Mouse (Mus musculus): ENCODE measurements around the gene Tec.
"Not testable (repeated sequence)": the region's sequence is repeated elsewhere in the genome, so short reads cannot be mapped to it uniquely, and the experiment has no call there.

Tec gene

DNA sequence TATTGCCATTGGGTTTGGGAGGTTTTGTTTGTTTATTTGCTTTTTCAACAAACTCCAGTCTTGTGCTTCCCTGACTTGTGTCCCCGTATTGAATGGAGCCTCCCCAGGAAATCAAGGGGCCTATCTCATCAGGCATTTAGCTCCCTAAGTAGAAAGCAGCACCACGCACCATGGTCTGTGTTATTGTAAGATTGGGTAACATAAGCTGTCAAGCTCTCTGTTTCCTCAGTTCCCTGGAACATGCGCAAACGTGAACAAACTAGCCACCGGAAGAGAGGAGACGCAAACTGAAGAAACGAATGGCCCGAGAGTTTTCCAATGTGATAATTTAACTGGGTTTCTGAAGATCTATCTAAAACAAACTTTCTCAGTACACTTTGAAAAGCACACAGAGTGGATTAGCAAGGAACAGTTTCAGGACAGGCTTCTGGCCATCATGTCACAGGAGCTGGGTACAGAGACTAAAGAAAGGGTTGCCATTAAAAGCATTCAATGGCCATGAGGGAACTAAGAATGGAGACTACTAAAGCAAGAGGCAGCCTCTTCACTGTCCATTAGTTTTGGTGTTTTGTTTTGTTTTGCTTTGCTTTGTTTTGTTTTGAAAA is 48.1 kb downstream of the Tec start:
- DNase-seq (ENCODE audit: low spot score in 2 of 2), result no peak

DNA sequence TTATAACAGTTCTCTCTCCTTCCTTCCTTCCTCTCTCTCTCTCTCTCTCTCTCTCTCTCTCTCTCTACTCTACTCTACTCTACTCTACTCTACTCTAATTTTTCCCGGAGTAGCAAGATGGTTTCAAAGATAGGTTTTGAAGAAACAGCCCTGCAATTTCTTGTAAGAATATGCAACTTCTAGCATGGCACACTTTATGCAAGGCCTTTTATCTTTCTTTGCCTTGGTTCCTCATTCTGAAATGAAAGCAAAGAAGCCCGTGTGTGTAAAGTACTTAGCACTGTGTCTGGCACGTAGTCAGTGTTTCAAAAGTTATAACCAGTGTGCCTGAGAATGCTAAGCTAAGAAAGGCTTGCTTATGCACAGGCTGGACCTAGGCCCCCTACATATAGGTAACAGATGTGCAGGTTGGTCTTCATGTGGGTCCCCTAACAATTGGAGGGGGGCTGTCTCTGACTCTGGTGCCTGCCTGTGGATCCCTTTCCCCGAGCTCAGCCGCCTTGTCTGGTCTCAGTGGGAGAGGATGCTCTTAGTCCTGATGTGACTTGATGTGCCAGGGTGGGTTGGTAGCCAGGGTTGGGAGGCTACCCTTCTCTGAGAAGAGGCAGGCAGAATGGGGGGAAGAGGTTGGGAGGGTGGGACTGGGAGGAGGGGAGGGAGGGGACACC is 49.6 kb downstream of the Tec start:
- no peak for DNase-seq (ENCODE audit: low spot score in 2 of 2)

DNA sequence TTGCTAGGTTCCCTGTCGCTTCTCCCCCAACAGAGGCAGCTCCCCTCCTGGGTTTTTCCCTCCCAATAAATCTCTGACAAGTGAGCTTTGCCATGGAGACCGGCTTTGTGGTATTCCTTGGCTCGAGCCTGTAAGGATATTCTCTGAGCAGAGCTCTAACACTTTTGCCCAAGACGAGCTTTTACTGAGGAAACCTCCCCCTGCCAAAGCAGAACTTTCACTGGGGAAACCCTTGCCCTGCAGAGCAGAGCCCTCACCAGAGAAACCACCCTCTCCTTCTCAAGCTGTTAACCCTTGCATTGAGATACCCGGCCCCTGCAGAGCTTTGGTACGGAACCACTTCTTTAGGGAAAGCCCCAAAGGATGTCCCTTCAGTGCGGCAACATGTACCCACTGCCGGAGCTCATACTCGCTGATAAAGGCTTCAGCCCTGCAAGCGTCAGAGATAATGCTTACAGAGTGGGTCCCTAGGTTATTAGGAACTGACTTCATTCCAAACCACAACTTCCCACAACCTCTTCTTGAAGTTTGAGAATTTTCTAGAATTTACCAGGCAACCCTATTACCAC is 50.7 kb downstream of the Tec start:
- DNase-seq (ENCODE audit: low spot score in 2 of 2), result no peak

DNA sequence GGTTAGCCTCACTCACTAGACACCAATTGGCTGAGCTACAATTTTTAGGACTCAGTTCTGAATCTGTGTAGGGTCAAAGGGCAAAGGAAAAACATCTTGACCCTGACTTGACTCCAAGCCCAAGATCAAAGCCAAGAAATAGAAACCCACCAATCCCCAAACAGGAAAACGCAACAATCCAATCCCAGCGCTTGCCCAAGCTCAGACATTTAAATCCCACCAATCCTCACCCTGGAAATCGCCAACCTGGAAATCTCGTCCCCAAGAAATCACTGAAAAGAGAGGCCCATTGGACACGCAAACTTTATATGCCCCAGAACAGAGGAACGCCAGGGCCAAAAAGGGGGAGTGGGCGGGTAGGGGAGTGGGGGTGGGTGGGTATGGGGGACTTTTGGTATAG is 51.3 kb downstream of the Tec start:
- not testable (repeated sequence) for DNase-seq (ENCODE audit: low spot score in 2 of 2)

DNA sequence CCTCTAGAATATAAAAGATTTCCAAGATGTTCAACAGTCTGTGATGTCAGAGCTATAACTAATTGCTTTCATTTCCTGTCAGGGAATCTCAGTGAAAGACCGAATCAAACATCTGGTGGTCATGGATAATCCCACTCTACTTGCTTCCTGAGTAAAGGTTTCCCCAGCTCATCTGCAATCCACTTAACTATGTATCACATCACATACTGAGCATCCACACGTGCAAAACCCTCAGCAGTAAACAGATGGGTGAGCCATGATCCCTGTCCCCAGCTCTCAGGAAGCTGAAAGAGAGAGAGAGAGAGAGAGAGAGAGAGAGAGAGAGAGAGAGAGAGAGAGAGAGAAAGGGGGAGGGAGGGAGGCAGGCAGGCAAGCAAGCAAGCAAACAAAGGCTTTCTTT is 51.8 kb downstream of the Tec start:
- no peak for DNase-seq (ENCODE audit: low spot score in 2 of 2)

DNA sequence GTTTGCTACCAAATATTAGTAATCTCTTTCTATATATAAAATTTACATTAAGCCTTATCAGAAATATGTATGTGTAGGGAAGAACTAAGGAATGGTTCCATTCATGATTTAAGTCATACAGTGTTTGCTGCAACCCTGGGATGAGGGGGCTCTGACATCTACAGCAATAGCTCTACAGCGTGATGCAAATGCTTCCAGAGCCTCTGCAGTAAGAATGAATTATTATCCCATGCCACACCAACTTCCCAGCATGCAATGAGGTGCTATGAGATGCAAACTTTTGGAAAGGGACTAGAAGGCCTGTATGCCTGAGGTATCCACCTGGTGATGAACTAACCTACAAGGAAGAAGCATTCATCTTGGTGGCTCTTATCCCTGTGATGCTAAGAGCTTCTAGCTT is 52.2 kb downstream of the Tec start:
- no peak for DNase-seq (ENCODE audit: low spot score in 2 of 2)

DNA sequence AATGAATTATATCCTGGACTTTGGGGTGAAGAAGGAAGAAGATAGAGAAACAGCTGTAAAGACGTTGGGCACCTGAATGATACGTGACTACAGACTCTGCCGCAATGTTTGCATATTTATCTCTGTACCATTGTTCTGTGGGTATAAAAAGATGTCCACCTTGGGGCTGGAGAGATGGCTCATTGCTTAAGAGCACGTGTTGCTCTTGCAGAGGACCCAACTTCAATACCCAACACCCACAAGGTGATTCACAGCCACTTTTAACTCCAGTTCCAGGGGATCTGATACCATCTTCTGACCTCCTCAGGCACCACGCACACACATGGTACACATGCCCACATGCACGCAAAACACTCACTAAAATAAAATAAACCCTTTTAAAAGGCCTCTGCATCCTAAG is 52.9 kb downstream of the Tec start:
- DNase-seq (ENCODE audit: low spot score in 2 of 2), result no peak

DNA sequence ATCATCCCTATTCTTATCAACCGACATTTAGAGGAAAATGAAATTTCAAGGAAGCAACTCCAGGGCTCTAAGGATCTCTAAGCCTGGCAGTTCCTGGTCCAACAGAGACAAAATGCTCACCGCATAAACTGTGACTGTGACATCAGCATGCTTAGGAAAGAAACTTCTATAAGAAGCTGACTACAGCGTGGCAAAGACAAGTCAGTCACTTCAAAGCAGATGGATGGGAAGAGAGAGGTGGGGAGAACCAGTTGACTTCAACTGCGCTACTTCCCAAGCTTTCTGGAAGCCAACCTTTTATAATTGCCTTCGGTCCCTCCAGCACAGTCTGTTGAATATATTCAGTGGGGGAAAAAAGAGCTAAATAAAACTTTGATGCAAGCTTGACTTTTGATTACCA is 54.2 kb downstream of the Tec start:
- DNase-seq (ENCODE audit: low spot score in 2 of 2), result peak in 1 of 2 experiments; percentile 34

DNA sequence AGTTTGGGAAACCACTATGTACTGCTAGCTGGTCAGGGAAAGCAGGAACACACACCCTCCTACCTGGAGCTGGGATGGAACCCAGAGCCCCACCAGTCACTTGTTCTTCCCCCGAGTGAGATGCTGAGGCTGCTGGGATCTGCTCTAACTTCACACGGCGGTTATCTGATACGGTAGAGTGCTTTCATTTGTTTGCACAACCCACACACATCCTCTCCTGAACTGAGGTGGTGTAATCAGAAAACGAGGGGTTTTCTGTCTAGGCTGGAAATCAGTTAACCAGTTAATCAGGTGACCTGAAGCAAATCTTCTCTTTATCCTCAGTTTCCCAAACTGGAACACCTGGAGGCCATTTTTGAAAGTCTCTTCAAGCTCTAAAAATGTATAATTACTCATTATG is 55.4 kb downstream of the Tec start:
- no peak for DNase-seq (ENCODE audit: low spot score in 2 of 2)

DNA sequence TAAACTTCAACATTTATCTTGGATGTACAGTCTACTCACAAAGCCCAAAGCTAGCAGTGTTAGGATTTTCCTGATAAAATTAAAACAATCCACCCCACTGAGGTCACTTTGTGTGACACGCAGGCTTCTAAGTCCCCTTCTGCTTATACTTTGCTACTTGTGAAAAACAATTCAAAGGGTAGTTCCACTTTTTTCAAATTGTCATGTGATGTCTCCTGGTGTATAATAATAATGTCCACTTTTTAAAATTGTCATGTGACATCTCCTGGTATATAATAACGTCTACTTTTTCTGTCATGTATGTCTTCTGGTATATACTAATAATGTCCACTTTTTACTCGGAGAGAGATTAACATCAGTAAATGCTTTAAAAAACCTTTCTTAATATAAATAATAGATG is 56.0 kb downstream of the Tec start:
- no peak for DNase-seq (ENCODE audit: low spot score in 2 of 2)

DNA sequence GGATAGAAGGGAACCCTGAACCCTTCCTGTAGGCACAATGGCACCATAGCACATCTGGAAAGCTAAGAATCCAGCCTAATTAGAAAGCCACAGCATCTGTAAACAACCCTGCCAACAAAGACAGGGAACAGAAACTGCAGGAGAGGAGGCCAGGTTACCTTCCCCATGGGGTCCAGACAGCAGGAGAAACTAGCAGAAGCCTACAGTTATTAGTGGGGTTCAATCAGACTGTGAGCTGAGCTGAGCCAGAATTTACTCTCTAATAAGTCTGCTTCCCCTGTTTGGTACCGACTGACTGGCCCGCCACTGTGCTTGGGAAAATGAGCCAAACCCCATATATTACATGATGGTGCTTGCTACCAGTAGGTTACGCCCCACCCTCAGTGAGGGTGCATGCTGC is 56.9 kb downstream of the Tec start:
- no peak for DNase-seq (ENCODE audit: low spot score in 2 of 2)

DNA sequence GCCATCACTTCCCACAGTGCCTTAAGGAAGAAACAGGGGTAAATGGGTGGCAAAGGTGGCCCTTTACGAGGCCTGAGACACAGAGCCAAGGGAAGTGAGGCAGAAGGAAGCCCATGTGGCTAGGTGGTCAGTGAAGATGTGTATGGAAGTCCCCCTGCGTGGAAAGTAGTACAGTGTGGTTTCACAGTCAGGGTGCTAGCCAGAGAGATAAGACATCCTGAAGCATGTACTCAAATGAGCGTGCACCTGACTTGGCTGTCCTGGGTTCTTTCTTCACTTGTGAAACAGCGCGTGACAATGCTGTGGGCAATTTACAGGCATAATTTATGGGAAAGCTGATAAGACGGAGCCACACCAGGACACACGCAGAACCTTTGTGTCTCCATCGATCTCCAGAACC is 57.3 kb downstream of the Tec start:
- no peak for DNase-seq (ENCODE audit: low spot score in 2 of 2)

DNA sequence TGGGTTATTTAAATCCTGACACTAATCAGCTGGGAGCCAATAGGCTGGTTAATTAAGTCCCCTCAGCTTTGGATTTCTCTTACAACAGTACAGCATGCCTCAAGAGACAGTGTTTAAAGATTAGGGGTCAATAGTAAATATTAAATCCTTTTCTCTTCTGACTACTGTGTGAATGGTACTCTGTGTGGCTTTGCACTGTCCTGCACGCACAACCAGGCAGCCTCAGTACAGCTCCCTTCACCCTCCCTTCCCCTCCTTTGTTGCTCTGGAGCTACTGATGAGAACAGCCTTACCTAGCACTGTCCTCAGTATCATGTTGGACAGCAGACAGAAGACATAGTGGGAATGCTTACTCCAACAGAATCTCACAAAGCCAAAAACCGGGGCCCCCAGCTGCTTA is 58.8 kb downstream of the Tec start:
- no peak for DNase-seq (ENCODE audit: low spot score in 2 of 2)

DNA sequence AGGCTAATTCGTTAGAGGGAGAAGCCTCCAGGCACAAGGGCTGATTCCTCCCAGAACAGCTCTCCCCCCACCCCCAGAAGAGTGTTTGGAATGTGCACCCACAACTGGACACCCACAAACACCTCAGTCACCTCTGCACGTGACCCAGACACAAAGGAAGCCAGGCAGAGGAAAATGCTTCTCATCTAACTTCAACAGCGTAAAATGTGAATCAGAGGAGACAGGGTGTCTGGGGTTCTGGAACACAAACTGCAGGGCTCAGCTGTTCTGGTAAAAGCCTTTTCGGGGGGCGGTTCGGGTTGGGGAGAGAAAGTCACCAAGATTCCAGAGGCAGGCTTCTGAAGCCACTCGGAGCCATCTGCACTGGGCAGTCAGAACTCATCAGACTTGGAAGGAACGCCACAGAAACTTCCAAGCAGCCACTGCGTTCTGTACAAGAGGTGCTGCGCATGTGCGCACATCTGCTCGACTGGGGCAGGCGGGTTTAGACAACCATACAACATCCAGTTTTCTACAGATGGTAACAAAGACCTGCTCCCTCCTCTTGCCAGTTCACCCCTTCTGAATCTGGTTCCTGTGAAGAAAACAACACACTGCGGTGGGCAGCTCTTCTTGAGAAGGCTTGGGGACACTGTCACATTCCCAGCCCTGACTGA is 59.7 kb downstream of the Tec start:
- peak in 1 of 2 experiments; percentile 48 for DNase-seq (ENCODE audit: low spot score in 2 of 2)

DNA sequence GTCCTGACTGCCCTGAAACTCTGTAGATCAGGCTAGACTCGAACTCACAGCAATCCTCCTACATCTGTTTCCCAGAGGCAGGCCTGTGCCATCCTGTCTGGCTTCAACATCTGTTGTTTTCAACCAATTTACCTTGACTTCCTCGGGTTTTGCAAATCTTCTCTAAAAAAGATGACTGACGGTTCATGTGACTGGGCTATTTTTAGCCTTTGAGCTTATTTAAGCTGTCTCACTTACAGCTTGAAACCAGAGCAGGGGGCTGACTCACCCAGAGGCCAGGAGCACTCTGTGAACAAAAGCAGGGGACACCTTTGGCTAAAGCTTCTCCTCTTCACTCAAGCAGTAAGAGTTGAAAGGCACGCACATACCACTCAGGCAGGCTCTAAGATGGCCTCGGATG is 65.4 kb downstream of the Tec start:
- DNase-seq (ENCODE audit: low spot score in 2 of 2), result no peak

DNA sequence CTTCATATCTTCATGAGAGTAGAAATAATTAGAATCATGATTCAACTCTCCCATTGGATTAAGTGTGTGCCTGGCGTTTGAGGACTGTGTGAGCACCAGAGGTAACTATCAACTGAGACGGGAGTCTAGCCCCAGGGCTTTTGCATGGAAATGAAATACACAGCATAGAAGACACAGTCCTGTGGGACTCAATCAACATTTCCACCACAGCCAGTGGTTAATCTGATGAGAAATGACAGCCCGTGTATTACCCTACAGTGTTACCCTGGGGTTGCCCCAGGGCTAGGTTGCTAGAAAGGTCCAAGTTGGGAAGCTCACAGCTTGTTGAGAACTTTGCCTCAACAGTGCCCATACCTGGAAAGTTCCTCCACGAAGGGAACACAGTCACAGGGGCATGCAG is 69.7 kb downstream of the Tec start:
- DNase-seq (ENCODE audit: low spot score in 2 of 2), result no peak

DNA sequence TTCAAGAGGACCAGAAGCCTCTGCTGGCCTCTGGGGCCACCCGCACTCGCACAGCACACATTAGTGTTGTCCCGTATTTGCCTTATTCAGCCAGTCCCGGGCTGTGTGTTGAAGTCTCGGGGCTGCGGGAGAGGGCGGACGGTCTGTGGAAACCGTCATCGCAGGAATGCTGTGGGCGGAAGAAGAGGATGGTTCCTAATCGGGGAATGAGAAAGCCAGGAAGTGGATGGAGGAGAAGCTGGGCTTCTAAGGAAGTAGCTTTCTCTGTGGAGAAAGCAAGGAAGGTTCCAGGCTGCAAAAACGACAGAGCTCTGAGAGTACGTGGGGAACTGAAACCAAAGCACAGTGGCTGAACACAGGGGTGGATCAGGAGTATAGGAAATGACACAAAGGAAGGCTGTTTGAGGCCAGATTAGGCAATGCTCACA is 72.1 kb downstream of the Tec start:
- no peak for DNase-seq (ENCODE audit: low spot score in 2 of 2)

DNA sequence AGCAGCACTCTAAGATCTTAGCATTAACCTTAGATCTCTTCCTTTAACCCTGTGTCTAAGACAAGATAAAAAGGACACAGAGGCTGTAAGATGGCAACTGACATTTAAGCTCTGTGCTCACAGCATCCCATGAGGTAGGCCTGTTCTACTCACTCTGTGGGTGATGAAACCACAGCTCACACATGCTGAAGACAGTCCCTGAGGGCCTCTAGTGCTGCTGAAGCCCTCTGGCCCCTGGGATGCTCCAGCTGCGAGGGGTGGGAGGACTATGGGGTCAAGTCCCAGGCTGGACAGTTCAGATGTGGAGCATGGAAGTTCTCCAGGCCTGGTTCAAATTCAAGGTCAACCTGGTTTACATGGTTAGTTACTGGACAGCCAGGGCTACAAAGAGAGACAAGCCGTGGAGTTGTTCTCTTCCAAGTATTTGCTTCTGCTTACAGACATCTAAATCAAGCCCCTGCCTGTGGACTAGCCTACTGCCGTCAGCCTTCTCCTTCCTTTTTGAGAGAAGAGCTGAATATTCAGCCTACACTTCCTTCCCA is 74.9 kb downstream of the Tec start:
- no peak for DNase-seq (ENCODE audit: low spot score in 2 of 2)

DNA sequence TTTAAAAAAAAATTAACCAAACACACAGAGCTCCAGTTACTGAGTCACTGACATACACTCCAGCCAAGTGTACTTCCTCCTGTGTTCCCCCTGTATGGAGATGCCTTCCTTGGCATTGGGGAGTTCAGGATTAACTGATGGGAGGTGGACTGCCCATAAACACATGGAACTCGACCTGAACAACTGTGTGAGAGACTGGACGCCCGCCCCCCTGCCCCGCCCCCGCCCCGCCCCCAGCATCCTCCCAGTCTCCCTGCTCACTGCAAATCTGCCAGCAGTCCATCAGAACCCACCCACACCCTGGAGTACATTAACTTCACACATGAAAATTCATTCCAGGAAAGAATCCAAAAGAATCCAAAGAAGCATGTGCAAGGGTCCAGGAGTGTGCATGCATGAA is 76.5 kb downstream of the Tec start:
- no peak for DNase-seq (ENCODE audit: low spot score in 2 of 2)

DNA sequence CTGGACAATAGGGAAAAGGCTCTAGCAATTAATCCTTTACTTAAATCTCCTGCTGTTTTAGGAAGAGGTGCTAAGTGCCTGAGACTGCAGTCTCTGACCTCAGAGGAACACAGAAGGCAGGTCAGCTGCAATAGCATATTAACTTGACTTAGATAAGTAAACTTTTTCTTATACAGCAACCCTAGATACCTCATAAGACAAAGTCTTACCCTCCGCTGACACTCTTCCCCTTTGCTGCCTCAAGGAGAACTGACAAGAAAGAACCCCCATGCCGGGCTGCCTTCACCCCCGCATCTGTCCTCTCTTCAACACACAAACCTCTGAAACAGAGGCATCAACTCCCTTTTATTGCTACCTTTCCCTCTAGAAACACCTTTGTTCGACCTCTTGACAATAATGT is 76.9 kb downstream of the Tec start:
- DNase-seq (ENCODE audit: low spot score in 2 of 2), result no peak

DNA sequence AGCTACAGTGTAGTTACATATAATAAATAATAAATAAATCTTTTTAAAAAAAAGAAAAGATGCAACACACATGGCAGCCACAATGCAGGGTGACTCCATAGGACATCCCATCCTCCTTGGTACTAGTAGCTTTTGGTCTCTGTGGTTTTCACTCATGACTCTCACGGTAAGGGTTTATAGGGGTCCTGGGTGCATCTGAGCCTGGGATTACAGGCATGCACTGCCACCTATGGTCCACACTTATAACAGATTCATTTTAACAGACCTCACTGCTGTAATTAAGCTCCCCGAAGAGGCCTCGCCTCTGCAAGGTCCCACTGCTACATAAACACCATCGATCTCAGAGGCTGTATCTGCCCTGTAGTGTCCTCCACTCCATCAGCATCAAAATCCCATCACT is 82.8 kb downstream of the Tec start:
- DNase-seq (ENCODE audit: low spot score in 2 of 2), result no peak

DNA sequence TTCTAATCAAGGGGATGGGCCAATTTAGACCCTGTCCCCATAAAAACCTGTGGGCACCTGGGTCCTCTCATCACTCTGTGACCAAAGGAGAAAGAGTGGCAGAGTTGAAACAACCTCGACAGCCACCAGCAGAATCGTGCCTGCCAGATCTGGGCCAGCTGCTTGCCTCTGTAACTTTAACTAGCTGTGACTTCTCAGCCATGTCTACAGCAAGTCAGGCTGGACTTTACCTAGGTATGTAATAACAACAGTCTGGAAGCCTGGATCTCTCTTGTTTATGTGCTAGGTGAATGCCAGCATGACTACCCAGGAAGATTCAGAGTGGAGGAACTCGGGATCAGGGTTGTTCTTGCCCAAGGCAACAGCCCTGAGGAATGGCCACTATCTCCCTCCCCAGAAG is 83.6 kb downstream of the Tec start:
- DNase-seq (ENCODE audit: low spot score in 2 of 2), result no peak

DNA sequence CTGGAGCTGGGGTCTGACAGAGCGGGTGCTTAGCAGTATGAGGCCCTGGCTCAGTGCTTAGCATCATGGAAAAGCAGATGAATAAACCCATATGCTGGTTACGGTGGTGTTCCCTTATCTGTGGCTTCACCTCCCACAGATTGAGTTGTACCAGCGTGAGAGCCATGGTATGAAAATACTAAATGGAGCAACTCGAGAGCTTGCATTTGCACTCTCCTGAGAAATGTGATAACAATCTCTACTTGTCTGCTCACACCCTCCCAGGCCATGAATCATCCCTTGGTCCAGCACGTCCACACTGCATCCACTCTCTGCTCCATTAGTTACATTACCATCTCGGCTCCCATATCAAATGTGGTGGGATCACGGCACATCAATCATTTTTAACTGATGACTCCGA is 84.3 kb downstream of the Tec start:
- peak in 1 of 2 experiments; percentile 50 for DNase-seq (ENCODE audit: low spot score in 2 of 2)

All from frontal cortex, postnatal 36 days (tissue).